Mouse (Mus musculus): Measurements from ENCODE around the gene Selenon.
"Not testable (repeated sequence)": the region's sequence is repeated elsewhere in the genome, so short reads cannot be mapped to it uniquely, and the experiment has no call there.

Selenon gene

DNA sequence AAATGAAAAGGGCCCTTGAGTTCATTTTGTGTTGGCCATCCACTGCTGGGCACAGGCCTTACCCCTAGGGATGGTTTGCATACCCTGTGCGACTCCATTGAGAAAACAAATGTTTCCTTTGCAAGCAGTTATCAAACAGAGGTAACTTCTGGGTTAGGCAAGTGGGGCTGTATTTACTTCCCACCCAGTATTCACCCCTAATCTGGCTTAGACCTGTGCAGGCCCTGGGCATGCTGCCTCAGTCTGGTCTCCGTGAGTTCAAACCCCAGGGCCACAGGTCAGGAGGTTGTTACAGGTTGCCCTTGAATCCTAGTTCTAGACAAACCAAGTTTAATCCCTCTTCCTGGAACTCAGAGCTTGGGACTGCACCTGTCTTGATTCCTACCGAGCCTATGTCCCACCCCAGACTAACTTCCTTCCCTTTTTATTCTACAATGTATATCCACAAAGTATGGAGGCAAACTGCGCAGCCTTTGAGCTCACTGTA, 46.6 kb downstream of the Selenon start:
- no peak for DNase-seq

DNA sequence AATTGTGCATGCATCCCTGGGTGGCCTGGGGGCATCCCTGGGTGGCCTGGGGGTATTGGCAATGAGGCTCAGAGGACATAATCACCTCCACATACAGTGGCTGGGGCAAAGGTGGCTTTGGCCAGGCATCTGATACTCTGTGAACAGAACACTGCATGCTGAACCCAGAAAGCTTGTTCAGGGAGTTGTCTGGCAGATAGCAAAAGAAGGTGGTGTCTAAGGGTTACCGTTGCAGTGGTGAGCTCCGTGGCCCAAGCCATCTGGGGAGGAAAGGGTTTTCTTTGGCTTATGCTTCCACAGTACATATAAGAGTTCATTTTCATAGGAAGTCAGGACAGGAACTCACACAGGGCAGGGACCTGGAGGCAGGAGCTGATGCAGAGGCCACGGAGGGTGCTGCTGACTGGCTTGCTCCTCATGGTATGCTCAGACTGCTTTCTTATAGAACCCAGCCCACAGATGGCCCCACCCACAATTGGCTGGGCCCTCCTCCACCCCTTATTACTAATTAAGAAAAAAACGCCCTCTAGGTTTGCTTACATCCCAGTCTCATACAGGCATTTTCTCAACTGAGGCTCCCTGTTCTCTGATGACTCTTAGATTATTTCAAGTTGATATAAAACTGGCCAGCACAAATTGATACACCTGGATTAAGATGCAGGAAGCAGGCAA, 48.1 kb downstream of the Selenon start:
- DNase-seq: no peak

DNA sequence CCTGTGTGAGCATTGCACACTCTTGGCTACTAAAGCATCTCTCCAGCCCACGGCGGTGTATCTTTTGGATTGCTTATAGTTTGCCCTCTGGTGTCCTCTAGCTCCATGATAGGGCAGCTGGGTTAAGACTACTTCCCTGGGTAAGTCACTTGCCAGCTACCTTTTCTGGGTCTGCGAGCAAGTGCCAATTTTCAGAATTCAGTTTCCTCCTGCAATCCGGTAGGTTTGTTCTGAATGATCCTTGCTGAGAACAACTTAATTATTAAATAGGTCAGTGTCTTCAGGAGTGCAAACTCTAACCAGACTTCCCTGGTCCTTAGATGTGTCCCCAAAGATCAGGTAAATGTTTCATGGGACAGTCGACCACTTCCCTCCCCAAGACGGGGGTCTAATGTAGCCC, 50.9 kb downstream of the Selenon start:
- no peak for DNase-seq

DNA sequence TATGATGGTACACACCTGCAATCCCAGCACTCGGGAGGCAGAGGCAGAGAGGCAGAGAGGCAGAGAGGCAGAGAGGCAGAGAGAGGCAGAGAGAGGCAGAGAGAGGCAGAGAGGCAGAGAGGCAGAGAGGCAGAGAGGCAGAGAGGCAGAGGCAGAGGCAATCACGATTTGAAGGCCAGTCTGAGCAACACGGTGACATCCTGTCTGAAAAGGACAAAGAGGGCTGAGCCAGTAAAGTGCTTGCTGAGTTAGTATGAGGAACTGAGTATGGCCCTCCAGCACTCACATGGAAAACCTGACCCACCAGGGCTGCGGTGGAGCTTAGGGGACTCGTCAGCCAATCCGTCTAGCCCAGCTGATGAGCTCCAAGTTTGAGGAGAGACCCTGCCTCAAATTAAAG, 53.0 kb downstream of the Selenon start:
- not testable (repeated sequence) for DNase-seq

- no peak for DNase-seq
These were observed 53.8 kb downstream of the Selenon start for GRCm38 (mm10) chr4:134497986-134498731.

- no peak for DNase-seq
These were observed 54.7 kb downstream of the Selenon start for GRCm38 (mm10) chr4:134497223-134497622.

DNA sequence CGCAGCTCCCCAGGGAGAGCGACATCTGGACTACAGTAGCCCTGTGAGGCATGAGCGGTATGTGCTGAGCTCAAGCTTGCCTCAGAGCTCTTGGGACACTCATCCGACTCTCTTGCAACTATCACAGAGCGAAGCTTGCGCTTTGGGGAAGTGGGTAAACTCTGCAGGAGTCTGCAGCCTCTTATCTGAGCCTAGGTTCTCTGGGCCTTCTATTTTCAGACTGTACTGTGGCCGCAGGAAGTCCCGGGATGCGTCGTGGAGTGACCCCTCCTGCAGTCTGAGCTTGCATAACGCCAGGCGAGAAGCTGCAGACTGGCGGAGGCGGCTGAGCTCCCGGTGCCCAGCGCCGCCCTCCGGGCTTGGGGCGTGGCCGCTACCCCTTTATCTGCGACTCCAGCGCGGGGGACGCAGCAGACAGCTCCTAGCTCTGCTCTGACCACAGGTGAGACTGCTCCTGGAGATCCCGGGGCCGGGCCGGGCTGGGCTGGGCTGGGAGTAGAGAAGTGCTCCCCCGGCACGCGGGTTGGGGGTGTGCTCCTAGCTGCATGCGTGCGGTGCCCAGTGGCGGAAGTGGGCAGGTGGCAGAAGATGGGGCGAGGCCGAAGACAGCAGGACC, 55.3 kb downstream of the Selenon start, which contains the start of gene Paqr7:
Gene Paqr7, plus strand, starts transcription at position 103 of the 616 bp plus-strand sequence.
- DNase-seq: peak; percentile 58 to 72

DNA sequence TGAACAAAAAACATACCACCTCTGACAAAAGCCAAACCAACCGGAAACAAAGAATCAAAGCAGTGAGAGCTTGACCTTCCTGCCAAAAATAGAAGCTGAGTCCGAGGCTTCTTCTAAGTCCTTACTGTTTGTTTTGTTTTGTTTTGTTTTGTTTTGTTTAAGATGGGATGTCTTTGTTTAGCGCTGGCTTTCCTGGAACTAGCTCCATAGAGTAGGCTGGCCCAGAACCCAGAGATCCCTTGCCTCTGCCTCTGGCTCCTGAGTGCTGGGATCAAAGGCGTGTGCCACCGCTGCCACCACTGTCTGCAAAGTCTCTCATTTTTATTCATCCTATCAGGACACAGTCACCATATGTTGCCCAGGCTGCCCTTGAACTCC, 56.4 kb downstream of the Selenon start:
- no peak for DNase-seq

GRCm38 (mm10) chr4:134494780-134495545, 57.0 kb downstream of the Selenon start:
- DNase-seq: no peak

GRCm38 (mm10) chr4:134494161-134494560, 57.8 kb downstream of the Selenon start:
- DNase-seq: not testable (repeated sequence)

- no peak for DNase-seq
These were observed 60.2 kb downstream of the Selenon start for GRCm38 (mm10) chr4:134491716-134492115.

GRCm38 (mm10) chr4:134489986-134490665, 61.8 kb downstream of the Selenon start:
- DNase-seq: no peak

DNA sequence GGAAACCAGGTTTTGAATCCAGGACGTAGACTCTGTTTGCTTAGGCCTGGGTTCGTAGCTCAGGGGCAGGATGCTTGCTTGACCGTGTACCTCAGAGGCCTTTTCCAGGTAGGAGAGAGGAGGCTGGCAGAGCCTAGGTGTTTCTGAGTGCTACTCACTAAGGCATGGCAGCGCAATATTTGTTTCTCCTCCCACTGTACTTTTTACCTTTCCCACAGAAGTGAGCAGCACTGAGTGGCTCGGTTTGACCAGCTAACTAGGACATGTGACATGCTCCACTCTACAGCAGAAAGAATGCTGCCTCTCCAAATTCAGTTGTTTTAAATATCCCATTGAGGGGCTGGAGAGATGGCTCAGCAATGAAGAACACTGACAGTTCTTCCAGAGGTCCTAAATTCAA, 63.8 kb downstream of the Selenon start:
- DNase-seq: no peak
